Mouse (Mus musculus): ENCODE measurements at regions not wholly inside any gene's neighbourhood (a gene's known extent, or its start where the extent isn't known, plus 50 kb on each side); places are given as distances from the start of the nearest gene placed in this dataset.

GRCm38 (mm10) chr2:161470844-161471243 lies 362.0 kb upstream of the Chd6 start:
- in situ Hi-C loops (cut with MboI; ENCODE audit: low sequenced_read_pairs): no loop called here

- in situ Hi-C loops (cut with MboI; ENCODE audit: low sequenced_read_pairs): no loop called here
Measured at GRCm38 (mm10) chr2:161470025-161470424, 361.1 kb upstream of the Chd6 start.

GRCm38 (mm10) chr2:161467035-161467434 lies 358.2 kb upstream of the Chd6 start:
- in situ Hi-C loops (cut with MboI; ENCODE audit: low sequenced_read_pairs): no loop called here

- in situ Hi-C loops (cut with MboI; ENCODE audit: low sequenced_read_pairs): no loop called here
Measured at GRCm38 (mm10) chr2:161460600-161460999, 351.7 kb upstream of the Chd6 start.

- in situ Hi-C loops (cut with MboI; ENCODE audit: low sequenced_read_pairs): no loop called here
Measured at GRCm38 (mm10) chr2:161454466-161454865, 345.6 kb upstream of the Chd6 start.

GRCm38 (mm10) chr2:161433816-161434215 lies 324.9 kb upstream of the Chd6 start:
- in situ Hi-C loops (cut with MboI; ENCODE audit: low sequenced_read_pairs): no loop called here

- in situ Hi-C loops (cut with MboI; ENCODE audit: low sequenced_read_pairs): no loop called here
Measured at GRCm38 (mm10) chr2:161429294-161429693, 320.4 kb upstream of the Chd6 start.

GRCm38 (mm10) chr2:161425587-161425986 lies 316.7 kb upstream of the Chd6 start:
- in situ Hi-C loops (cut with MboI; ENCODE audit: low sequenced_read_pairs): no loop called here

- in situ Hi-C loops (cut with MboI; ENCODE audit: low sequenced_read_pairs): no loop called here
Measured at GRCm38 (mm10) chr2:161418062-161418461, 309.2 kb upstream of the Chd6 start.

GRCm38 (mm10) chr2:161416218-161416927 lies 307.5 kb upstream of the Chd6 start:
- in situ Hi-C loops (cut with MboI; ENCODE audit: low sequenced_read_pairs): no loop called here

GRCm38 (mm10) chr2:161408306-161408705 lies 299.4 kb upstream of the Chd6 start:
- in situ Hi-C loops (cut with MboI; ENCODE audit: low sequenced_read_pairs): no loop called here

GRCm38 (mm10) chr2:161405847-161406384 lies 297.0 kb upstream of the Chd6 start:
- in situ Hi-C loops (cut with MboI; ENCODE audit: low sequenced_read_pairs): no loop called here

- in situ Hi-C loops (cut with MboI; ENCODE audit: low sequenced_read_pairs): no loop called here
Measured at GRCm38 (mm10) chr2:161398061-161398460, 289.2 kb upstream of the Chd6 start.

- in situ Hi-C loops (cut with MboI; ENCODE audit: low sequenced_read_pairs): no loop called here
Measured at GRCm38 (mm10) chr2:161390954-161391690, 282.2 kb upstream of the Chd6 start.

- in situ Hi-C loops (cut with MboI; ENCODE audit: low sequenced_read_pairs): no loop called here
Measured at GRCm38 (mm10) chr2:161389318-161389835, 280.5 kb upstream of the Chd6 start.

- in situ Hi-C loops (cut with MboI; ENCODE audit: low sequenced_read_pairs): no loop called here
Measured at GRCm38 (mm10) chr2:161387054-161387453, 278.2 kb upstream of the Chd6 start.

- in situ Hi-C loops (cut with MboI; ENCODE audit: low sequenced_read_pairs): no loop called here
Measured at GRCm38 (mm10) chr2:161382411-161382810, 273.5 kb upstream of the Chd6 start.

GRCm38 (mm10) chr2:161378313-161378712 lies 269.4 kb upstream of the Chd6 start:
- in situ Hi-C loops (cut with MboI; ENCODE audit: low sequenced_read_pairs): no loop called here

GRCm38 (mm10) chr2:161362325-161362724 lies 253.4 kb upstream of the Chd6 start:
- in situ Hi-C loops (cut with MboI; ENCODE audit: low sequenced_read_pairs): no loop called here

GRCm38 (mm10) chr2:161349110-161349509 lies 240.2 kb upstream of the Chd6 start:
- in situ Hi-C loops (cut with MboI; ENCODE audit: low sequenced_read_pairs): no loop called here

GRCm38 (mm10) chr2:161344018-161344417 lies 235.1 kb upstream of the Chd6 start:
- in situ Hi-C loops (cut with MboI; ENCODE audit: low sequenced_read_pairs): no loop called here

- in situ Hi-C loops (cut with MboI; ENCODE audit: low sequenced_read_pairs): no loop called here
Measured at GRCm38 (mm10) chr2:161342648-161343047, 233.8 kb upstream of the Chd6 start.
